Mouse (Mus musculus) hindbrain, embryonic 15.5 days (tissue): ENCODE results near the gene Otor. TPM values are rescaled to one million over a fixed set of nuclear protein-coding genes. Genes with fewer than 3 reads are reported as not detected.

Experiments used
- ATAC-seq: fragments of 200-750 bp; cut with Nextera tagmentation; 2 replicates; pipeline ENCODE4 v1.8.0; 2017; ENCODE audit warnings: low read depth, moderate number of reproducible peaks, moderate TSS enrichment; ENCODE audit not compliant: low FRiP score
- H3K27ac ChIP-seq: fragments of 300-500 bp; sonication (generic); replicated peaks from 2 replicates; pipeline ENCODE4 v1.5.1; 2015; ENCODE audit warnings: mild to moderate bottlenecking, inconsistent platforms
- H3K27me3 ChIP-seq: fragments of 300-500 bp; sonication (generic); 2 replicates; pipeline ENCODE4 v1.6.1; 2015; ENCODE audit warnings: control low read depth, inconsistent platforms
- H3K36me3 ChIP-seq: fragments of 300-500 bp; sonication (generic); 2 replicates; pipeline ENCODE4 v1.6.1; 2015; ENCODE audit warnings: control low read depth, inconsistent platforms
- H3K4me1 ChIP-seq: fragments of 300-500 bp; sonication (generic); replicated peaks from 2 replicates; pipeline ENCODE4 v1.6.1; 2015; ENCODE audit warnings: control low read depth, inconsistent platforms
- H3K4me2 ChIP-seq: fragments of 300-500 bp; sonication (generic); 2 replicates; pipeline ENCODE4 v1.6.1; 2015; ENCODE audit warnings: moderate library complexity, mild to moderate bottlenecking, inconsistent platforms
- H3K4me3 ChIP-seq: fragments of 300-500 bp; sonication (generic); 2 replicates; pipeline ENCODE4 v1.5.1; 2015; ENCODE audit warnings: mild to moderate bottlenecking, inconsistent platforms
- H3K9ac ChIP-seq: fragments of 300-500 bp; sonication (generic); 2 replicates; pipeline ENCODE4 v1.6.1; 2015; ENCODE audit warnings: inconsistent platforms
- H3K9me3 ChIP-seq: fragments of 300-500 bp; sonication (generic); 2 replicates; pipeline ENCODE4 v1.6.1; 2016; ENCODE audit warnings: control low read depth, inconsistent platforms
- WGBS: fragments of 180-500 bp; shearing (Covaris S2); methylation state at CpG from one replicate; pipeline ENCODE4 v1.1.7; 2015; 5-methylcytosine and 5-hydroxymethylcytosine counted together
- polyA plus RNA-seq: library from polyadenylated mRNA; unstranded; fragments of >200 nt; fragmentation: Nextera tagmentation; extraction: Ambion mirVana; gene quantifications from 2 replicates; pipeline ENCODE4 v1.2.1, GENCODE M21; 2015

Gene Otor
- polyA plus RNA-seq: 1.5 and 5.3 TPM in 2 replicates

DNA sequence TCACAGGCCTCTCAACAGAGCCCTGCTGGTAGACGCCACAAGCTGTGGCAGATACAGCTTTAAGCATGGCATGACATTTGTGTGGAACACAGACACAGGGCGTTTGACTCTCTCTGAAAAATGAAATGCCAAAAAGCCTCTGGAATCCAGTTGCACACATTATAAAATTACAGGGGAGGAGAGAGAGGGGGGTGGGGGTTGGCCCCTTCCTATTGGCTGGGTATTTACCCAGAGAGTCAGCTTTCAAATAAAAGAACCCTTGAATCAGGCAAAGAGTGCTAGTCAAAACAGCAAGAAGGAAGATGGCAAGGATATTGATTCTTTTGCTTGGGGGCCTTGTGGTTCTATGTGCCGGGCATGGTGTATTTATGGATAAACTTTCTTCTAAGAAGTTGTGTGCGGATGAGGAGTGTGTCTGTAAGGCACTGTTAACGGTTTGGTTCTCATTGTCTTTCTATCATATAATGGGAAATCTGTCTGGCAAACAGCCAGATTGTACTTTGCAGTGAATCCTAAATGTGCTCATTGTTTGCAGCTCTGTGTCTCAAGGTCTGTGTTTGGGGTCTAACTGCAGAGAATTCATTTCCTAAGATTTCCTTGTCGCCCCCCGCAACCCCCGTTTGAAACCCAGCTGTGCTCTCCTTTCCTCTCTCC, at the start of gene Otor:
Otor (plus strand) TSS at position 276 of the 654 bp plus-strand sequence.
- no peaks in the 10 kb centered on the region for H3K36me3 ChIP-seq
- H3K4me2 ChIP-seq: no peak within 1 kb of the TSS
- no peak within 1 kb of the TSS for H3K9ac ChIP-seq
- H3K27ac ChIP-seq: no peak within 1 kb of the TSS
- no peak for ATAC-seq
- H3K27me3 ChIP-seq: no peaks in the 10 kb centered on the region
- WGBS: 62% methylated on average over 8 of the region's 8 CpGs
- no peaks in the 10 kb centered on the region for H3K4me1 ChIP-seq
- no peak within 1 kb of the TSS for H3K4me3 ChIP-seq
- no peaks in the 10 kb centered on the region for H3K9me3 ChIP-seq

DNA sequence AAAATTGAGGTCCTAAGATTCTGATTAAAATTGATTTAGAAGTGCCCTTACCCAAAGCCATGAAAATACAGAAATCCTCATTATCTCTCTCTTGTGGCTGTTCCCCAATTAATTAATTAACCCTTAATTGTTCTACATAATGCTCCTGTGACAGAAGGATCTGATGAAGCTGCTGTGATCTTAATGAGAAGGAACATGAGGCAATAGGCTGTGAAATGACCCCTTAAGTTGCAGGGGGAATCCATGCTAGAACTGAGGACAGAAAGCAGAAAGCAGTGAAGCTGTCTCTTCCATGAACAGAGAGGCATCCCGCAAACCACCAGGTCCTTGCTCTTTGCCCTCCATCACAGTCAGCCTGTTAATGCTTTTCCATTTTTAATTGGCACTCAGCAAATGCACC, 47.0 kb upstream of the Otor start:
- no peak overlapping the region for H3K9ac ChIP-seq
- peaks cover 20% of the 10 kb centered on the region; the same call in 1 of the 2 replicates for H3K4me1 ChIP-seq
- no peaks in the 10 kb centered on the region for H3K9me3 ChIP-seq
- no peak overlapping the region for H3K4me3 ChIP-seq
- no peaks in the 10 kb centered on the region for H3K27me3 ChIP-seq
- ATAC-seq: no peak
- no peak overlapping the region for H3K4me2 ChIP-seq
- H3K27ac ChIP-seq: no peak overlapping the region; the same call in 1 of the 2 replicates
- 75% methylated on average over 1 of the region's 1 CpGs for WGBS
- no peaks in the 10 kb centered on the region for H3K36me3 ChIP-seq

DNA sequence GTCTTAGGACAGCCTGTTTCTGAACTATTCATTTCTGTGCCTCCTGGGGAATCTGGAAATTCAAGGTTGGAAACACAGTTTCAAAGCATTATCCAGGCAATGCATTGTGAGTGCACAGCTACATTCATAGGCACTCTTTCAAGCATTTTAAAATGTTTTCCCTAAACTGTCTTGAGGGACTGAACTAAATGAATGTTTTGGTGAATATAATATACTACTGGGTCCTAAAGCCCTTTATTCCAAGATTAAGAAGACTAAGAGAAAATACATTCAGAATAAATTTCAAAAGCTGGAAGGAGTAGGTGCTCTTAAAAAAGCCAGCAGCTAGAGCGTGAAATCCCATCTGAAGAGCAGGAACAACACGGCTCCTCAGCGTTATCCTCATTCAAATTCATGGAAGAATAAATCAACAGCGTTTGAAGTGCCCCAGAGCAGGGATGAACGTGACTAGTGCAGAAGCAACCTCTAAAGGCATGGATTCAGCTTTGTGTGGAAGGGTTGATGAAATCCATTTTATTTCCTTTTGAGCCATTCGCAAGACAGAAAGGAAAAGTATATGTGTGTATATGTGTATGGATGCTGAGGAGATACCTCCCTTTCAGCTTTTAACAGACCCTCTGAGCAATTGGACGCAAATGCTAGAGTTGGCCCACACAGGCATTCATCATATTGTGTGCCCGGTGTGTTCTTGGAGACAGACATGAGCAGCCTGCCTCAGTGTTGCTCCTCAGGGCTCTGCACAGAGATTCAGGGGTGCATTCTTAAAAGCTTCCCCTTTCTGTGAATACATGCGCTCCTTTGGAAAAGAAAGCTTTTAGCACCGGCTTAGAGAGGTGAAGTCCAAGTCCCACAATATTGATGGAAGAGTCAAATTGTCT, 45.7 kb upstream of the Otor start:
- Histone ChIP-seq H3K4me2 (no peak overlapping the region), H3K27ac (peak overlapping the region; percentile 36; the same call in 1 of the 2 replicates), H3K36me3 (no peaks in the 10 kb centered on the region), H3K27me3 (no peaks in the 10 kb centered on the region), H3K4me1 (peaks cover 20% of the 10 kb centered on the region; the same call in 1 of the 2 replicates), H3K4me3 (no peak overlapping the region), H3K9me3 (no peaks in the 10 kb centered on the region), H3K9ac (no peak overlapping the region)
- no peak for ATAC-seq
- WGBS: 50% methylated on average over 10 of the region's 10 CpGs

DNA sequence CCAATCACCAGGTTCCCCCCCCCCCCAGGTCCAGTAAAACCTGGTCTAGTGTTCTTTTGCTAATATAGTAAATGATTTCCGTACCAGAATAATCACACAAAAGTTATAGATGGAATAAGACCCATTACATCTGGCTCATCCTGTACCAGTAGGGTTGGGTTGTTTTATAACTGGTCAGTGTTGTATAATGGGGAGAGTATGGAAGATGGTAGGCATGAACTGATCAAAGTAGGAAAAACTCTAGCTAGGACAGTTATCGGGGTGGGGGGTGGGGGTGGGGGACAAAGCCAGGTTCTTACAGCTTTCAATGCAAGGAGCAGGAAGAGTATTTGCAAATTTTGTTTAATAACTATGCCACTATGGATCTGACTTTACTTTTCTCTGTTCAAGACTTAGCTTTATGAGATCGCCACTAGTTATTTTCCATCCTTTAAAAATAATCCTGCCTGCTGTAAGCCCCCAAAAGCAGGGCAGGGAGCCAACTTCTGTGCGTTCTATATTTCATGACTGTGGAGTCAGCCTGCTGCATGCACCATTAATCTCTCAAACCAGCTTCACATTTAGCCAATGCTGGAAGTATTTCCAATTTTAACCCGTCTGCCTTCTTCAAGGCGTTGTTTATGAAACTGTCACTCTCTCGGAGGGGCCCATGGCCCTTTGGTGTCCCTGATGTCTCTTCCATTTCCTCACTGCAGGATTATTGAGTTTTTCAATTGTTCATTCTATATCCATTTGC, 43.8 kb upstream of the Otor start:
- Histone ChIP-seq H3K9ac (no peak overlapping the region), H3K36me3 (no peaks in the 10 kb centered on the region), H3K27ac (no peak overlapping the region), H3K4me1 (peaks cover 20% of the 10 kb centered on the region; the same call in 1 of the 2 replicates), H3K4me3 (no peak overlapping the region), H3K4me2 (no peak overlapping the region), H3K9me3 (no peaks in the 10 kb centered on the region), H3K27me3 (no peaks in the 10 kb centered on the region)
- WGBS: 67% methylated on average over 7 of the region's 7 CpGs
- no peak; the same call in 1 of the 2 replicates for ATAC-seq

DNA sequence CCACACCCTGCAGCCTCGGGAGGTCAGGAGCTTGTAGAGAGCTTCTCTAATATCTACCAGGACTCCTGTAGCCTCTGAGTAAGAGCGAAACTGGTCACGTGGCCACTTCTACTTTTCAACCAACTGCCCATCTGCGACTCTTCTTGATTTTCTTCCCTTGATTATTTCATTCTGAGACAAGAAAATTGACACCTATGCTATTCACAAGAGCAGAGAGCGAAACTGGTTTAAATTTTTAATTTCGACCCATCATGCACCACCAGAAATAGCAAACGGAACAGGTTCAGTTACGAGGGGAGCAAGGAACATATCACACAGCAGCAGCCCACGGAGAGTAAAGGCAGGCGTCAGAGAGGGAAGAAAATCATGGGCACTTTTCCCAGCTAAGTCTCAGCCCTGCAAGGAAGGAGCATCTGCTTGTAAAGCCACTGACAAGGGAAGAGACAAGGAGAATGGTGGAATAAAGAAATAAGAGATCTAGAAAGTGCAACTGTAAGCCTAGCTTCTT, 43.1 kb upstream of the Otor start:
- Histone ChIP-seq H3K36me3 (no peaks in the 10 kb centered on the region), H3K4me1 (peaks cover 20% of the 10 kb centered on the region; the same call in 1 of the 2 replicates), H3K4me2 (no peak overlapping the region), H3K9ac (no peak overlapping the region), H3K27ac (no peak overlapping the region), H3K4me3 (no peak overlapping the region), H3K27me3 (no peaks in the 10 kb centered on the region), H3K9me3 (no peaks in the 10 kb centered on the region)
- no peak; the same call in 1 of the 2 replicates for ATAC-seq
- WGBS: 75% methylated on average over 10 of the region's 10 CpGs

DNA sequence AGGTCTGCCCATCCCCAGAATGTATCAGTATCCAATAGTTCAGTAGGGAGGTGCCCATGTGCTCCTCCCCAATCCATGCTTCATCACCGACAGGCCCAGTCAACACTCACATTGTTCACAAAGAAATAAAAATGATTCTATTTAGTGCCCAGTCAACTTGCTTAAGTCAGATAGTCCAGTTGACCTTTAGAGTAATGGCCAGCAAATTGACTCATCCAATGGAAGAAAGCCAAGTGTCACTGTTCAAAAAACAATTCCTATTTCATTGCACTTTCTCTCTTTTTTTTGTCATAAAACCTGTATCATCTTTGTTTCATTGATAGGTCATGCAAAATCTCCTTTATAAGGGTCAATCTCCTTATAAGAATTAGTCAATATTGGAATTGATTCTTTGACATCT, 36.7 kb upstream of the Otor start:
- no peak overlapping the region for H3K27ac ChIP-seq
- H3K9ac ChIP-seq: no peak overlapping the region
- no peaks in the 10 kb centered on the region for H3K4me1 ChIP-seq
- no peak overlapping the region for H3K4me2 ChIP-seq
- no peak overlapping the region for H3K4me3 ChIP-seq
- no peaks in the 10 kb centered on the region for H3K27me3 ChIP-seq
- H3K36me3 ChIP-seq: no peaks in the 10 kb centered on the region
- H3K9me3 ChIP-seq: no peaks in the 10 kb centered on the region
- WGBS: 84% methylated on average over 1 of the region's 1 CpGs
- ATAC-seq: no peak

DNA sequence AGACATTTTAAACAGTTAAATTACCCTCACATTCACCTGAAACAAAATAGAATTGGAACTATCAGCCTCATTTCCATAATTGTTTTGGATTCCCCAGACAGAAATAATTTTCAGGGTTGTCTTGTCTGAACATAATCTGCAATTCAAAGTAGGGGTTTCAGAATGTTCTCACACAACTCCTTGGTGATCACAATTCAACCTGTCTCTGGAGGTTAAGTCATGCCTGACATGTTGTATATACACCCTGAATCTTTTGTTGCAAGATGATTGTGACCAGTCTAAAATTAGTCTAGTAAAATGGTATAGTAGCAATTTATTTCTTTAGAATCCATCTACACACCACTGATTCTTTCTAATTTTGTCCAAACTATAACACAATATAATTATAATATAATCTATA, 23.0 kb upstream of the Otor start:
- no peaks in the 10 kb centered on the region for H3K4me1 ChIP-seq
- H3K9ac ChIP-seq: no peak overlapping the region
- H3K4me3 ChIP-seq: no peak overlapping the region
- no peak for ATAC-seq
- H3K4me2 ChIP-seq: no peak overlapping the region
- H3K36me3 ChIP-seq: no peaks in the 10 kb centered on the region
- H3K27me3 ChIP-seq: no peaks in the 10 kb centered on the region
- H3K27ac ChIP-seq: no peak overlapping the region
- no peaks in the 10 kb centered on the region for H3K9me3 ChIP-seq

DNA sequence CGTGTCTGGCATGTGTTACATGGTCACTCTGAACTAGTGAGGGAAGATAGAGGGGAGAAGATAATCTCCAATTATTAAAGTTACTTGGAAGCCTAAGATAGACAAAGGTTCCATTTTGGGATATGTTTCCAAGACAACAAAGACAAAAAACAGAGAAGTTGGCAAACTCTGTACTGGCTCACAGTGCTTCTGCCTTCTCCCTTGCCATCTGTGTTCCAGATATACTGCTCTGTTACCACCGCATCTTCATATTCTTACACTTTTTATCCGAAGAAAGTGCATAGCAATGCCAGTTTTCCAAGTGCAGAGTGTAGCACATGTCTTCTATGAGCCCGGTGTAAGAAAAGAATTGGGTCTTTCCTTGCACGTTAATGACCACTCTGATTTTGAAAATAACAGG, 21.5 kb upstream of the Otor start:
- Histone ChIP-seq H3K9me3 (no peaks in the 10 kb centered on the region), H3K27ac (no peak overlapping the region), H3K4me3 (no peak overlapping the region), H3K4me1 (no peaks in the 10 kb centered on the region), H3K9ac (no peak overlapping the region), H3K36me3 (no peaks in the 10 kb centered on the region), H3K4me2 (no peak overlapping the region), H3K27me3 (no peaks in the 10 kb centered on the region)
- no peak for ATAC-seq
- 78% methylated on average over 5 of the region's 5 CpGs for WGBS

DNA sequence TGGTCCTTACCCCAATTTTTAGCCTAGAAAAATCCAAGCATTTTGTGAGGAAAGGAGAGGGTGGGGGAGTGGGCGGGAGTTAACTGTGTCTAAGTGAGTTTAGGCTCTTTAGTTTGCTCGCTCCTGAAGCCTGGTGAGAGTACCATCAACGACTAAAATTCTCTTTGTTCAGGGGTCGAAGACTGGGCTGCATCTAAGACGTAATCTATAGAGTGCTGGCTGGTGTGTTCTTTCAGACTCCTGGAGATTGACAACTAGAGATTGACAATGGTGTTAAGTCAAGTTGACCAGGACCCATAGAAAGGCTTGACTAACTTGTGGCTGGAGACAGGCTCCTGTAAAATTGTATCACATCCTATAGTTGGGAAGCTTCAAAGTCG, 15.9 kb upstream of the Otor start:
- no peak; the same call in 1 of the 2 replicates for ATAC-seq
- 0 out of 2 replicates have a peak overlapping the region, but pooled peaks have one; percentile 22 for H3K9ac ChIP-seq
- H3K27me3 ChIP-seq: no peaks in the 10 kb centered on the region
- H3K9me3 ChIP-seq: no peaks in the 10 kb centered on the region
- H3K4me1 ChIP-seq: peaks cover 9% of the 10 kb centered on the region
- 39% methylated on average over 6 of the region's 6 CpGs for WGBS
- H3K4me2 ChIP-seq: peak overlapping the region; percentile 76
- H3K36me3 ChIP-seq: peaks cover 15% of the 10 kb centered on the region; the same call in 1 of the 2 replicates
- H3K27ac ChIP-seq: no peak overlapping the region
- peak overlapping the region; percentile 93 for H3K4me3 ChIP-seq

DNA sequence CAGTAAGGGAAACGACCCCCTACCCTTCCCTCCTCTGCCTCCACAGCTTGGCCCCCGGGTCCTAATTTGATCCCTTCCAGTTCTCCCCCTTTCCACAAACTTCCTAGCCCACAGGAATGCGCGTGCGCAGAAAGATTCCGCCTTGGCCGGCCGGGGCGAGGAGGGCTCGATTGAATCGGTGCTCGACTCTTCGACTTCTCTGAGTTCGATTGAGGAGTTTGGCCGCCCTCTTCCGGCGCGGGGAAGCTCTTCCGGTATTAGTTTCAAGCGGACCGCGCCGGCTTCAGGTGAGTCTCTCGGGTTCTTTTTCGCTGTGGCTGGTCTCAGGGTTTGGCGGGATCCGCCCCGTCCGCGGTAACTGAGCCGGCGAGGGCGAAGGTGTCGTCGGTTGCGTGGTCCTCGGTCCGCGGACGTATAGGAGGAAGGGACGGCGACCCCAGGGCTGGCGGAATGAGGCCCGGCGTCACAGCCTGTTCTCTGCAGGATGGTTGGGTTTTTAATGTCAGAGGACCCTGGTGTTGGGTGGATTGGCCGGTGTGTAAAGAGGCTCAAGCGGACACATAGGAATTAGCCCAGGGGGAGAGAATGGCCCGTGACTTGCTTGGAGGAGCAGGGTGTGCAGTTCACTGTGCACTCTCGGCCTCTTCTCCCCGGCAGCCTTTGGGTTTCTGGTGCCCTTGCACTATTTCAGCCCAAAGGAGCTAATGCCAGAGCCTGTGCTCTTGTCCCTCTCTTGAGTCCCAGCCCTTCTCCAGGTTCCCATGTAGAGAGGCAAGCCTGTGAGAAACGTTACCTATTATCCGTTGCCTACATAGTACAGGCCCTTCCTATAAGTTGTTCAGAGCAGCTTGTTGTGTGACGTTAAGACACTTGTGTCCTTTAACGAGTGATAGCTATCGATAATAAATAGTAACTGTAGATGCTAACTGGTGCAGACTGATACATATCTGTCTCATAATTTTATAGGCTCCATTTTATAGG, 15.2 kb upstream of the Otor start, which contains the start of gene Snrpb2:
Snrpb2 (plus strand) TSS at position 228 of the 981 bp plus-strand sequence.
- H3K4me2 ChIP-seq: peak within 1 kb of the TSS; percentile 76
- H3K36me3 ChIP-seq: peaks cover 15% of the 10 kb centered on the region; the same call in 1 of the 2 replicates
- 1% methylated on average over 54 of the region's 55 CpGs for WGBS
- 0 out of 2 replicates have a peak within 1 kb of the TSS, but pooled peaks have one; percentile 39 for H3K27ac ChIP-seq
- no peaks in the 10 kb centered on the region for H3K9me3 ChIP-seq
- peaks cover 9% of the 10 kb centered on the region for H3K4me1 ChIP-seq
- peak within 1 kb of the TSS; percentile 81 for H3K9ac ChIP-seq
- H3K27me3 ChIP-seq: no peaks in the 10 kb centered on the region
- peak within 1 kb of the TSS; percentile 93 for H3K4me3 ChIP-seq
- ATAC-seq: peak; percentile 94

DNA sequence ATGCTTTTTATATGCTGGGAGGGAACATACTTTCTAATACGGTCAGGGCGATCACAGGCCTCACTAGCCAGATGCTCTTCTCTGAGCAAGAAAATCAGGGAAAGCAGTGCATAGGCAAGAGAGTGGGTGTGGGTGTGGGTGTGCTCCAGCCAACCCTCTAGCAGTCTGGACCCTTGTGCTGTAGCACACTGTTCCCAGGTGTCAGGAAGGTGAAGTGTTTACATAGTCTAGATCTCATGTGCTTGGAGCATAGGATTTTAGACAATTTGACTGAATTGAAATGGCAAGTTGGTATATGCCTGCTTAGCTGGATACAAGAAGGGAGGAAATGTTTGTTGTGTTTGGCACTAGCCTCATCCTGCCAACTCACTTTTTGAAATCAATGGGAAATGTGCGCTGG, 12.4 kb upstream of the Otor start:
- peaks cover 38% of the 10 kb centered on the region for H3K36me3 ChIP-seq
- H3K4me1 ChIP-seq: peaks cover 9% of the 10 kb centered on the region
- no peaks in the 10 kb centered on the region for H3K27me3 ChIP-seq
- H3K4me3 ChIP-seq: no peak overlapping the region
- no peak overlapping the region for H3K9ac ChIP-seq
- no peaks in the 10 kb centered on the region for H3K9me3 ChIP-seq
- ATAC-seq: no peak
- H3K27ac ChIP-seq: no peak overlapping the region
- H3K4me2 ChIP-seq: no peak overlapping the region
- WGBS: 95% methylated on average over 3 of the region's 3 CpGs
